Mouse (Mus musculus): ENCODE measurements around the gene Cbs. TPM values are rescaled to one million over a fixed set of nuclear protein-coding genes. Genes with fewer than 3 reads are reported as not detected.

Gene Cbs
- polyA plus RNA-seq, 1 experiment from 2014 or later = 4.0 TPM

DNA sequence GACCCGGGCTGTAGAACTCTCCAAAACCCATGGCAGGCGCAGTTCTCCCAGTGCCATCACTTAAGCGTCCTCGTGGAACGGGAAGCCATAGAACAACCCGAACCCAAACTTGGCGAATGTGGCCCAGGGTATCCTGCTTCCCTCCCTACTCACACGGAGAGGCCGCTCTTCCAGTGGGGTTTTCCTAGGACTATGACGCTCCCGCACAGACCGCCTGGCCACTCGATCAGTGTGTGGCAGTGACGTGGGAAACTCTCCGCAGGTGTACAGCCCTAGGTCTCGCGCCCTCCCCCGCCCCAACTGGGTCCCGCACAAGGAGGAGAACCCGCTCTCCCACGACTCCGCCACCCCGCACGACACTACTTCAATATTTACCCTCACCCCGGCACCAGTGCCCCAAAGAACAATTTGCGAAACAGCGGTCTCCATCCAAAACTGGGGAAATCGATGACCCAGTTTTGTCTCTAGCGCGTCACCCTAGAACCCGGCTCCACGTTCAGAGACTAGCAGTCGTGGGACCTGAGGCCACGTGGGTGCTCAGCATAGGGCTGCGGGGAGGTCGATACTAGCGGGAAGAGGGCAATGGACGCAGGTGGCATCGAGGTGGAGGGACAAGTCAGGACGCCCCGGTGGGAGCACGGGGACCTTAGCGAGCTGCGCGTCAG lies 629 bp downstream of the Cbs start:
- H3K27ac ChIP-seq = no peak overlapping the region
- WGBS = 4% methylated on average over 45 of the region's 45 CpGs
- no peak for TF ChIP-seq CTCF (IDR thresholded peaks at IDR 0.05; ENCODE audit: low read depth)
- H3K4me1 ChIP-seq (replicated peaks; ENCODE audit: insufficient read depth, low read length) = no peaks in the 10 kb centered on the region; the same call in 1 of the 2 replicates
- DNase-seq (ENCODE audit: low spot score) (no peak), ATAC-seq (replicated peaks; ENCODE audit: low FRiP score, low read depth) (peak; percentile 20)
- H3K36me3 ChIP-seq (ENCODE audit: insufficient read depth, low read length) = no peaks in the 10 kb centered on the region
- no peaks in the 10 kb centered on the region for H3K27me3 ChIP-seq (ENCODE audit: insufficient read depth, low read length)
- H3K4me2 ChIP-seq (ENCODE audit: low read length) = peak overlapping the region; percentile 92
- H3K4me3 ChIP-seq (replicated peaks; ENCODE audit: low read depth, low read length) = peak overlapping the region; percentile 44
- no peaks in the 10 kb centered on the region for H3K9me3 ChIP-seq (replicated peaks; ENCODE audit: low read length)
- H3K9ac ChIP-seq (ENCODE audit: low read depth, low read length) = peak overlapping the region; percentile 58

DNA sequence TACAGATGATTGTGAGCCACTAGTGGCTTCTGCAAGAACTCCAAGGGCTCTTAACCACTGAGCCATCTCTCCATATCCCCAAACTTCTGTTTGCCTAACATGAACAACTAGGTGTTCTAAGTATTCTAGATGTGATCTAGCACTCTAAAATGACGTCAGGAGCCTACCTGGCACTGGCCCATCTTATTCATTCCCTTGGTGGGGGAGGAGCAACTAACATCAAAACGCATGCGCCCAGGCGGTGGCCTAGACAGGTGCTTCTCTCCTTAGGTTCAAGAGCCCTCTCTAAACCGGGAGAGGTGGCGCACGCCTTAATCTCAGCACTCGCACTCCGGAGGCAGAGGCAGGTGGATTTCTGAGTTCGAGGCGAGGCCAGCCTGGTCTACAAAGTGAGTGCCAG lies 1.3 kb downstream of the Cbs start:
- H3K4me2 ChIP-seq (ENCODE audit: low read length) = 0 out of 2 replicates have a peak overlapping the region, but pooled peaks have one; percentile 92
- no peak overlapping the region for H3K4me3 ChIP-seq (replicated peaks; ENCODE audit: low read depth, low read length)
- no peak overlapping the region for H3K9ac ChIP-seq (ENCODE audit: low read depth, low read length)
- WGBS = 68% methylated on average over 11 of the region's 11 CpGs
- no peak for TF ChIP-seq CTCF (IDR thresholded peaks at IDR 0.05; ENCODE audit: low read depth)
- no peak for ATAC-seq (replicated peaks; ENCODE audit: low FRiP score, low read depth)
- no peak overlapping the region for H3K27ac ChIP-seq
- no peaks in the 10 kb centered on the region; the same call in 1 of the 2 replicates for H3K4me1 ChIP-seq (replicated peaks; ENCODE audit: insufficient read depth, low read length)
- no peaks in the 10 kb centered on the region for H3K27me3 ChIP-seq (ENCODE audit: insufficient read depth, low read length)
- no peaks in the 10 kb centered on the region for H3K9me3 ChIP-seq (replicated peaks; ENCODE audit: low read length)
- H3K36me3 ChIP-seq (ENCODE audit: insufficient read depth, low read length) = no peaks in the 10 kb centered on the region
- no peak for DNase-seq (ENCODE audit: low spot score)

GRCm38 (mm10) chr17:31634896-31635295 lies 2.1 kb downstream of the Cbs start:
- Histone ChIP-seq H3K4me2 (ENCODE audit: low read length) (no peak overlapping the region), H3K4me1 (replicated peaks; ENCODE audit: insufficient read depth, low read length) (no peaks in the 10 kb centered on the region; the same call in 1 of the 2 replicates), H3K9me3 (replicated peaks; ENCODE audit: low read length) (no peaks in the 10 kb centered on the region), H3K36me3 (ENCODE audit: insufficient read depth, low read length) (no peaks in the 10 kb centered on the region), H3K27ac (no peak overlapping the region), H3K4me3 (replicated peaks; ENCODE audit: low read depth, low read length) (no peak overlapping the region), H3K9ac (ENCODE audit: low read depth, low read length) (no peak overlapping the region), H3K27me3 (ENCODE audit: insufficient read depth, low read length) (no peaks in the 10 kb centered on the region)
- ATAC-seq (replicated peaks; ENCODE audit: low FRiP score, low read depth) (no peak), DNase-seq (ENCODE audit: low spot score) (no peak)
- TF ChIP-seq CTCF (IDR thresholded peaks at IDR 0.05; ENCODE audit: low read depth) = no peak
- 83% methylated on average over 5 of the region's 5 CpGs for WGBS

- no peak overlapping the region for H3K4me2 ChIP-seq (ENCODE audit: low read length)
- H3K9me3 ChIP-seq (replicated peaks; ENCODE audit: low read length) = no peaks in the 10 kb centered on the region
- DNase-seq (ENCODE audit: low spot score) = no peak
- no peak for TF ChIP-seq CTCF (IDR thresholded peaks at IDR 0.05; ENCODE audit: low read depth)
- WGBS = 69% methylated on average over 6 of the region's 6 CpGs
- no peak overlapping the region for H3K4me3 ChIP-seq (replicated peaks; ENCODE audit: low read depth, low read length)
- no peaks in the 10 kb centered on the region for H3K36me3 ChIP-seq (ENCODE audit: insufficient read depth, low read length)
- ATAC-seq (replicated peaks; ENCODE audit: low FRiP score, low read depth) = no peak
- H3K27ac ChIP-seq = no peak overlapping the region
- no peak overlapping the region for H3K9ac ChIP-seq (ENCODE audit: low read depth, low read length)
- H3K4me1 ChIP-seq (replicated peaks; ENCODE audit: insufficient read depth, low read length) = no peaks in the 10 kb centered on the region; the same call in 1 of the 2 replicates
- H3K27me3 ChIP-seq (ENCODE audit: insufficient read depth, low read length) = no peaks in the 10 kb centered on the region
These were observed 4.0 kb downstream of the Cbs start for GRCm38 (mm10) chr17:31633007-31633406.

- ATAC-seq (replicated peaks; ENCODE audit: low FRiP score, low read depth) = no peak
- Histone ChIP-seq H3K36me3 (ENCODE audit: insufficient read depth, low read length) (no peaks in the 10 kb centered on the region), H3K9ac (ENCODE audit: low read depth, low read length) (no peak overlapping the region), H3K4me2 (ENCODE audit: low read length) (no peak overlapping the region), H3K4me3 (replicated peaks; ENCODE audit: low read depth, low read length) (no peak overlapping the region), H3K27ac (no peak overlapping the region), H3K4me1 (replicated peaks; ENCODE audit: insufficient read depth, low read length) (no peaks in the 10 kb centered on the region), H3K27me3 (ENCODE audit: insufficient read depth, low read length) (no peaks in the 10 kb centered on the region), H3K9me3 (replicated peaks; ENCODE audit: low read length) (no peaks in the 10 kb centered on the region)
- DNase-seq (ENCODE audit: low spot score) = no peak
- WGBS = 76% methylated on average over 10 of the region's 10 CpGs
- no peak for TF ChIP-seq CTCF (IDR thresholded peaks at IDR 0.05; ENCODE audit: low read depth)
These were observed 5.8 kb downstream of the Cbs start for GRCm38 (mm10) chr17:31631081-31631800.

- no peak for TF ChIP-seq CTCF (IDR thresholded peaks at IDR 0.05; ENCODE audit: low read depth)
- H3K4me3 ChIP-seq (replicated peaks; ENCODE audit: low read depth, low read length) = no peak overlapping the region
- ATAC-seq (replicated peaks; ENCODE audit: low FRiP score, low read depth) (no peak), DNase-seq (ENCODE audit: low spot score) (no peak)
- H3K27ac ChIP-seq = no peak overlapping the region
- H3K27me3 ChIP-seq (ENCODE audit: insufficient read depth, low read length) = no peaks in the 10 kb centered on the region
- H3K9ac ChIP-seq (ENCODE audit: low read depth, low read length) = no peak overlapping the region
- H3K4me2 ChIP-seq (ENCODE audit: low read length) = no peak overlapping the region
- H3K9me3 ChIP-seq (replicated peaks; ENCODE audit: low read length) = no peaks in the 10 kb centered on the region
- no peaks in the 10 kb centered on the region for H3K4me1 ChIP-seq (replicated peaks; ENCODE audit: insufficient read depth, low read length)
- 94% methylated on average over 2 of the region's 2 CpGs for WGBS
- H3K36me3 ChIP-seq (ENCODE audit: insufficient read depth, low read length) = no peaks in the 10 kb centered on the region
These were observed 9.1 kb downstream of the Cbs start for GRCm38 (mm10) chr17:31627961-31628360.
